Mouse (Mus musculus): ENCODE measurements around the gene Mcoln3. TPM values are rescaled to one million over a fixed set of nuclear protein-coding genes. Genes with fewer than 3 reads are reported as not detected.

The Mcoln3 gene
- polyA plus RNA-seq, 1 experiment from 2014 or later: 7.1 TPM

GRCm38 (mm10) chr3:146122125-146122420, 4.8 kb downstream of the Mcoln3 start:
- Histone ChIP-seq H3K36me3 (ENCODE audit: control insufficient read depth, insufficient read depth, low read length) (no peaks in the 10 kb centered on the region), H3K4me2 (ENCODE audit: low read length) (peak overlapping the region; percentile 41), H3K4me3 (ENCODE audit: low read depth, low read length) (no peak overlapping the region), H3K9me3 (ENCODE audit: control insufficient read depth, low read length) (no peaks in the 10 kb centered on the region), H3K27me3 (replicated peaks; ENCODE audit: control insufficient read depth, insufficient read depth, low read length) (peaks cover 11% of the 10 kb centered on the region), H3K27ac (ENCODE audit: low read depth) (no peak overlapping the region), H3K9ac (ENCODE audit: low read length) (peak overlapping the region; percentile 22), H3K4me1 (replicated peaks; ENCODE audit: control insufficient read depth, insufficient read depth, low read length) (0 out of 2 replicates have a peak, but pooled peaks cover 3% of the 10 kb centered on the region)
- 52% methylated on average over 3 of the region's 3 CpGs for WGBS
- ATAC-seq (replicated peaks; ENCODE audit: low FRiP score, low TSS enrichment, low read depth): no peak
- no peak for DNase-seq (ENCODE audit: low spot score)

DNA sequence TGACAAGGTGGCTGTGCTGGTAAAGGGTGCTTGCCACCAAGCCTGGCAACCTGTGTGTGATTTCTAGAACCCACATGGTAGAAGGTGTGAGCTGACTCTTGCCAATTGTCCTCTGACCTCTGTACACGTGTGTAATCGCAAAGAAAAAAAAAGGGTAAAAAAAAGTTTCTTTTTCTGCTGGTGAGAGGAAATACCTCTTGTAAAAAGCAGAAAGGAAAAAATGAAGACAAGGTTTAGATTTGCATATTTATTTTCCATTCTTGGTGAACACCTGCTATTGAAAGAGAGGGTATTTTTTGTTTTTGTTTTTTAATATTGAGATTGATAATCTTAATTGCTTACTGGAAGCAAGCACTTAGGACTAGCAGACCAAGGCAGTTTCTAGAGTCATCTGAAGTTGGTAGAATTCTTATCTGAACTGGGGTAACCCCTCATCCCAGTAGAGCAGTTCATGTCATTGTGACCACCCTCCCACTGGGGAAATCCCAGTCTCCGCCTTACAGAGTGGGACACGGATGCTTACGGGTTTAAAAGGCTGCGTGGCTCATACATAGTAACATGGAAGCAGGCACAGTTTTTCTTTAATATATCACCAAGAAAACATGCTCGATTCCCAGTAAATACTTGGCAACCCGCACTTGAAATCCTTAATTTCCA, 5.7 kb downstream of the Mcoln3 start:
- 80% methylated on average over 8 of the region's 8 CpGs for WGBS
- Histone ChIP-seq H3K27ac (ENCODE audit: low read depth) (no peak overlapping the region), H3K4me3 (ENCODE audit: low read depth, low read length) (no peak overlapping the region)

DNA sequence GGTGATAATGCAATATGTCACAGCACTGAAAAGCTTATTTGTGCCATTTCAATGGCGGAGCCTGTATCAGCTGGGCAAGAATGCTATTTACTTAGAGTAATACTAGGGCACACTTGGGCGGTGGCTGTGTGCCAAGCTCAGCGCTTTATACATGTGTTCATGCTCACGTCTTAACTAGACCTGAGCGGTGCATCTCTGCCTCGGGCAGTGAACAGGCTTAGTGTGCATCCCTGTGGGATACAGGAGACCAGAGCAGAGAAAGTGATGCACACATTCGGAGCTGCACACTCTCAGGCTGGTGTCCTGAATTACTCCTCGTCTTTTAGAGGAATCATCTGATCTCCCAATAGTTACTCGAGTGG, 6.2 kb downstream of the Mcoln3 start:
- Histone ChIP-seq H3K9ac (ENCODE audit: low read length) (no peak overlapping the region), H3K36me3 (ENCODE audit: control insufficient read depth, insufficient read depth, low read length) (no peaks in the 10 kb centered on the region), H3K4me3 (ENCODE audit: low read depth, low read length) (no peak overlapping the region), H3K27ac (ENCODE audit: low read depth) (no peak overlapping the region), H3K4me1 (replicated peaks; ENCODE audit: control insufficient read depth, insufficient read depth, low read length) (0 out of 2 replicates have a peak, but pooled peaks cover 3% of the 10 kb centered on the region), H3K9me3 (ENCODE audit: control insufficient read depth, low read length) (no peaks in the 10 kb centered on the region), H3K27me3 (replicated peaks; ENCODE audit: control insufficient read depth, insufficient read depth, low read length) (no peaks in the 10 kb centered on the region), H3K4me2 (ENCODE audit: low read length) (no peak overlapping the region)
- DNase-seq (ENCODE audit: low spot score) (no peak), ATAC-seq (replicated peaks; ENCODE audit: low FRiP score, low TSS enrichment, low read depth) (no peak)
- 81% methylated on average over 9 of the region's 9 CpGs for WGBS

More for the DNA sequence above, 5.7 kb downstream of the Mcoln3 start:
- no peaks in the 10 kb centered on the region for H3K36me3 ChIP-seq (ENCODE audit: control insufficient read depth, insufficient read depth, low read length)
- no peak overlapping the region for H3K9ac ChIP-seq (ENCODE audit: low read length)
- ATAC-seq (replicated peaks; ENCODE audit: low FRiP score, low TSS enrichment, low read depth) (no peak), DNase-seq (ENCODE audit: low spot score) (no peak)
- no peak overlapping the region for H3K4me2 ChIP-seq (ENCODE audit: low read length)
- H3K9me3 ChIP-seq (ENCODE audit: control insufficient read depth, low read length): no peaks in the 10 kb centered on the region
- H3K4me1 ChIP-seq (replicated peaks; ENCODE audit: control insufficient read depth, insufficient read depth, low read length): 0 out of 2 replicates have a peak, but pooled peaks cover 3% of the 10 kb centered on the region
- peaks cover 3% of the 10 kb centered on the region; the same call in 1 of the 2 replicates for H3K27me3 ChIP-seq (replicated peaks; ENCODE audit: control insufficient read depth, insufficient read depth, low read length)

- no peaks in the 10 kb centered on the region for H3K27me3 ChIP-seq (replicated peaks; ENCODE audit: control insufficient read depth, insufficient read depth, low read length)
- no peak overlapping the region for H3K4me2 ChIP-seq (ENCODE audit: low read length)
- no peak overlapping the region for H3K4me3 ChIP-seq (ENCODE audit: low read depth, low read length)
- H3K4me1 ChIP-seq (replicated peaks; ENCODE audit: control insufficient read depth, insufficient read depth, low read length): no peaks in the 10 kb centered on the region
- no peaks in the 10 kb centered on the region for H3K9me3 ChIP-seq (ENCODE audit: control insufficient read depth, low read length)
- DNase-seq (ENCODE audit: low spot score): no peak
- ATAC-seq (replicated peaks; ENCODE audit: low FRiP score, low TSS enrichment, low read depth): no peak
- 70% methylated on average over 6 of the region's 6 CpGs for WGBS
- no peak overlapping the region for H3K27ac ChIP-seq (ENCODE audit: low read depth)
- H3K36me3 ChIP-seq (ENCODE audit: control insufficient read depth, insufficient read depth, low read length): no peaks in the 10 kb centered on the region
- no peak overlapping the region for H3K9ac ChIP-seq (ENCODE audit: low read length)
These were observed 10.0 kb downstream of the Mcoln3 start for GRCm38 (mm10) chr3:146127205-146127604.

DNA sequence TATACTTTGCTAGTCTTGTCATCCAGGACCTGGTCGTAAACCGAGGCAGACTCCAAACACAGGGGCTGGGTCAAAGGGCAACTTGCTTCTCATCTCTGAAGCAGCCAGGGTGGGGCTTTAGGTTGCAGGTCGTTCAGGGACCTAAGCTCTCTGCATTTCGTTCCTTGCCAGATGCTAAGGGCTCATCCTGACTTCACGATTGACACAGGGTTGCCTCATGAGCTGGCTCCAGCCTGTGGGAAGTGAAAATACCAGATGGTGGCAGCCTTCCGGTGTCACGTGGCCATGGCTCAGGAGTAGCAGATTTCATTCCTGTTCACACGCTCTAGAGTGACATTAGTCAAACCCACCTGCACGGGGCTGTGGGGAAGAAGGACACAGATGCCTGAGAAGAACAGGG, 17.6 kb downstream of the Mcoln3 start:
- Histone ChIP-seq H3K4me3 (ENCODE audit: low read depth, low read length) (no peak overlapping the region), H3K36me3 (ENCODE audit: control insufficient read depth, insufficient read depth, low read length) (no peaks in the 10 kb centered on the region), H3K4me1 (replicated peaks; ENCODE audit: control insufficient read depth, insufficient read depth, low read length) (no peaks in the 10 kb centered on the region), H3K4me2 (ENCODE audit: low read length) (no peak overlapping the region), H3K27me3 (replicated peaks; ENCODE audit: control insufficient read depth, insufficient read depth, low read length) (no peaks in the 10 kb centered on the region), H3K27ac (ENCODE audit: low read depth) (no peak overlapping the region), H3K9me3 (ENCODE audit: control insufficient read depth, low read length) (no peaks in the 10 kb centered on the region), H3K9ac (ENCODE audit: low read length) (no peak overlapping the region)
- 60% methylated on average over 9 of the region's 9 CpGs for WGBS
- ATAC-seq (replicated peaks; ENCODE audit: low FRiP score, low TSS enrichment, low read depth) (no peak), DNase-seq (ENCODE audit: low spot score) (no peak)

GRCm38 (mm10) chr3:146135417-146135816, 18.2 kb downstream of the Mcoln3 start:
- no peak overlapping the region for H3K4me3 ChIP-seq (ENCODE audit: low read depth, low read length)
- H3K4me2 ChIP-seq (ENCODE audit: low read length): no peak overlapping the region
- no peaks in the 10 kb centered on the region for H3K4me1 ChIP-seq (replicated peaks; ENCODE audit: control insufficient read depth, insufficient read depth, low read length)
- ATAC-seq (replicated peaks; ENCODE audit: low FRiP score, low TSS enrichment, low read depth) (no peak), DNase-seq (ENCODE audit: low spot score) (no peak)
- no peaks in the 10 kb centered on the region for H3K27me3 ChIP-seq (replicated peaks; ENCODE audit: control insufficient read depth, insufficient read depth, low read length)
- no peaks in the 10 kb centered on the region for H3K36me3 ChIP-seq (ENCODE audit: control insufficient read depth, insufficient read depth, low read length)
- H3K9me3 ChIP-seq (ENCODE audit: control insufficient read depth, low read length): no peaks in the 10 kb centered on the region
- WGBS: 95% methylated on average over 2 of the region's 2 CpGs
- H3K9ac ChIP-seq (ENCODE audit: low read length): no peak overlapping the region
- H3K27ac ChIP-seq (ENCODE audit: low read depth): no peak overlapping the region

DNA sequence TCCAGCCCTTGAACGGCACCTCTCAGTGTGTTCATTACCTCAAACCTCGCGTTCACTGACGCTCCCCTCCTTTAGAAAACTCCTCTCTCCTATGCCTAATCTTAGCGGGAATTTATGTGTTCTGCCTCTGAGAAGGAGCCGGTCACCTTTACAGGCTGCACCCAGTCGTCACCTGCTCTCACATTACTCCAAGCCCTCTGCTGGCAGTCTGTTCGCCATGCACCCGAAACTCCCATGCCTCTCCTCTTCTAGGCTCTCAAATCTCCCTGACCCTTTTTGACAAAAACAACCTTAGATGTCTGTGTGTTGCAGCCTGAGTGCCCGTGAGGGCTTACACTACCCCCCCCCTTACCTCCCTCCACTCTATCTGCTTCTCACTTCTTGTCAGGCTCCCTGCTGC, 19.2 kb downstream of the Mcoln3 start:
- H3K4me2 ChIP-seq (ENCODE audit: low read length): no peak overlapping the region
- no peak overlapping the region for H3K27ac ChIP-seq (ENCODE audit: low read depth)
- no peaks in the 10 kb centered on the region for H3K27me3 ChIP-seq (replicated peaks; ENCODE audit: control insufficient read depth, insufficient read depth, low read length)
- no peak for DNase-seq (ENCODE audit: low spot score)
- ATAC-seq (replicated peaks; ENCODE audit: low FRiP score, low TSS enrichment, low read depth): no peak
- H3K4me3 ChIP-seq (ENCODE audit: low read depth, low read length): no peak overlapping the region
- no peaks in the 10 kb centered on the region for H3K36me3 ChIP-seq (ENCODE audit: control insufficient read depth, insufficient read depth, low read length)
- no peak overlapping the region for H3K9ac ChIP-seq (ENCODE audit: low read length)
- 31% methylated on average over 10 of the region's 10 CpGs for WGBS
- H3K9me3 ChIP-seq (ENCODE audit: control insufficient read depth, low read length): no peaks in the 10 kb centered on the region
- H3K4me1 ChIP-seq (replicated peaks; ENCODE audit: control insufficient read depth, insufficient read depth, low read length): no peaks in the 10 kb centered on the region

GRCm38 (mm10) chr3:146140276-146140675, 23.0 kb downstream of the Mcoln3 start:
- Histone ChIP-seq H3K9me3 (ENCODE audit: control insufficient read depth, low read length) (no peaks in the 10 kb centered on the region), H3K27ac (ENCODE audit: low read depth) (no peak overlapping the region), H3K36me3 (ENCODE audit: control insufficient read depth, insufficient read depth, low read length) (no peaks in the 10 kb centered on the region), H3K4me2 (ENCODE audit: low read length) (no peak overlapping the region), H3K27me3 (replicated peaks; ENCODE audit: control insufficient read depth, insufficient read depth, low read length) (no peaks in the 10 kb centered on the region), H3K4me3 (ENCODE audit: low read depth, low read length) (no peak overlapping the region), H3K9ac (ENCODE audit: low read length) (no peak overlapping the region), H3K4me1 (replicated peaks; ENCODE audit: control insufficient read depth, insufficient read depth, low read length) (no peaks in the 10 kb centered on the region)
- DNase-seq (ENCODE audit: low spot score) (no peak), ATAC-seq (replicated peaks; ENCODE audit: low FRiP score, low TSS enrichment, low read depth) (no peak)
- WGBS: 90% methylated on average over 7 of the region's 7 CpGs

- Histone ChIP-seq H3K9me3 (ENCODE audit: control insufficient read depth, low read length) (no peaks in the 10 kb centered on the region), H3K27me3 (replicated peaks; ENCODE audit: control insufficient read depth, insufficient read depth, low read length) (no peaks in the 10 kb centered on the region), H3K4me1 (replicated peaks; ENCODE audit: control insufficient read depth, insufficient read depth, low read length) (no peaks in the 10 kb centered on the region), H3K9ac (ENCODE audit: low read length) (no peak overlapping the region), H3K27ac (ENCODE audit: low read depth) (no peak overlapping the region), H3K36me3 (ENCODE audit: control insufficient read depth, insufficient read depth, low read length) (no peaks in the 10 kb centered on the region), H3K4me2 (ENCODE audit: low read length) (no peak overlapping the region), H3K4me3 (ENCODE audit: low read depth, low read length) (no peak overlapping the region)
- ATAC-seq (replicated peaks; ENCODE audit: low FRiP score, low TSS enrichment, low read depth): no peak
- no peak for DNase-seq (ENCODE audit: low spot score)
- WGBS: 90% methylated on average over 7 of the region's 7 CpGs
These were observed 25.3 kb downstream of the Mcoln3 start for GRCm38 (mm10) chr3:146142523-146142922.

All from intestine, embryonic 14.5 days (tissue).